Mouse (Mus musculus): Measurements from ENCODE around the gene Gpr108. TPM values are rescaled to one million over a fixed set of nuclear protein-coding genes. Genes with fewer than 3 reads are reported as not detected.

The Gpr108 gene
- total RNA-seq, 4 experiments from 2014 or later: 24.3 to 28.1 (median 26.3) TPM

GRCm38 (mm10) chr17:57246663-57247392 is 1.4 kb downstream of the Gpr108 start:
- no peak for DNase-seq (ENCODE audit: low spot score in 2 of 2)

GRCm38 (mm10) chr17:57245311-57245929 is 2.8 kb downstream of the Gpr108 start:
- no peak for DNase-seq (ENCODE audit: low spot score in 2 of 2)

DNA sequence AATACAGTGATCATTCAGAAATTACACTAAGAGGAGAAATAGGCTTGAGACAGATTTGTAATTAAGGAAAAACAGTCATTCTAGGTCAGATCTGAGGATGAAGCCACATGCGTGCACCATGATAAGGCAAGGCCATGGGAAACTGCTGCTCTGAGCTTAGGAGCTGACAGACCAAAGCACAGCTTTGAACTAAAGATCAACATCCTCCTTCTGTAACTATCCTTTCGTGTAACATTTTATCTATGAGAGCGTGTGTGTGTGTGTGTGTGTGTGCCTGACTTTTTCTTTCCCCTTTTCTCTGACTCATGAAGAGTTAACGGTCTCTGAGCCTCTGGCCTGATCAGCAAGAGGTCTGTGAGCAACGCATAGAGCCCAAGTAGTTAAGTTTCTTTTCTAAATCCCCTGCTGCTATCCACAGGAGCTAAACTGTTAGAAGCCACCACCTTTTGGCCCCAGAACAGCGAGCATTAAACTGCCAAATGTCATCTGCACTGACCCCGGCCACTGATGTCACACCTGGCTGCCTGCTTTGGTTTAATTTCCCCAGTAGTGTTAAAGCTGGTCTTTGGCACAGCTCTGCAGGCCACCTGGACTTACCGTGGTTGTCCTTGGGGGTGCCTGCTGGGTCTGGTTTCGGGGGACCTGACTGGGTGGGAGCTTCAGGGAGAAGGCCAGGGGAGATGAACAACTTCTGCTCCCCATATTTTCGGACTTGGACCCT is 4.4 kb downstream of the Gpr108 start:
- DNase-seq (ENCODE audit: low spot score in 2 of 2): no peak

DNA sequence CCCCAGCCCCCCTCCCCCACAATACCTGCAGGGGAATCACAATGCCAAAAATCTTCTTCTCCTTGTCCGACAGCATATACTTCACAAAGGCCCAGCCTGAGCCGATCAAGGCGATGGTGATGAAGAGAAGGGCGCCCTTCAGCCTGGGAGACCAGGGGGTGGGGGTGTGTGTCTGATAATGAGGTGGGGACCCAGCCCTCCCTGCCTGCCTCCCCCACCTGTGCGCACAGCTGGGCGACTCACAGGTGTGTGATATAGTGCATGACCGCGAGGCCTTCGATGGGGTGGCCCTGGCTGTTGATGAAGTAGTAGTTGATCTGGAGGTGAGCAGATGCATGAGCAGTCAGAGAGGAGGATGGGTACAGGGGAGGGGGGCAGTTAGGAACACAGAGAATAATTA is 11.1 kb downstream of the Gpr108 start:
- DNase-seq (ENCODE audit: low spot score in 2 of 2): no peak

DNA sequence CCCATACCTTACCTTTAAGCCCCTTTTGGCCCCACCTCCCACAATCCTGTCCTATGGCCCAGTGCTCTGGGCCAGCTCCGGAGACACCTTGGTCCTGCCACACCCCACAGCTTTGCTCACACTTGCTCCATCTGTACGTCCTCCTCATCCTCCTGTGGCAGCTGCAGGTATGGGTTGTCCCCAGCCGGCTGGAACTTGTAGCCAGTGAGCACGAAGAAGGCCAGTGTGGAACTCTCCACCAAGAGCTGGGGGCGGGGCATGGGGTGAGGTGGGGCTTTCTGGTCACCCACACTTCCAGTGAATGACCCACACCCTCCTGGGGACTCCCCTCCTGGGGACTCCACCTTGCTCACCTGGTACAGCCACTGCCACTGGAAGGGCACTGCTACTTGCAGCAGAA is 12.4 kb downstream of the Gpr108 start:
- no peak for DNase-seq (ENCODE audit: low spot score in 2 of 2)

DNA sequence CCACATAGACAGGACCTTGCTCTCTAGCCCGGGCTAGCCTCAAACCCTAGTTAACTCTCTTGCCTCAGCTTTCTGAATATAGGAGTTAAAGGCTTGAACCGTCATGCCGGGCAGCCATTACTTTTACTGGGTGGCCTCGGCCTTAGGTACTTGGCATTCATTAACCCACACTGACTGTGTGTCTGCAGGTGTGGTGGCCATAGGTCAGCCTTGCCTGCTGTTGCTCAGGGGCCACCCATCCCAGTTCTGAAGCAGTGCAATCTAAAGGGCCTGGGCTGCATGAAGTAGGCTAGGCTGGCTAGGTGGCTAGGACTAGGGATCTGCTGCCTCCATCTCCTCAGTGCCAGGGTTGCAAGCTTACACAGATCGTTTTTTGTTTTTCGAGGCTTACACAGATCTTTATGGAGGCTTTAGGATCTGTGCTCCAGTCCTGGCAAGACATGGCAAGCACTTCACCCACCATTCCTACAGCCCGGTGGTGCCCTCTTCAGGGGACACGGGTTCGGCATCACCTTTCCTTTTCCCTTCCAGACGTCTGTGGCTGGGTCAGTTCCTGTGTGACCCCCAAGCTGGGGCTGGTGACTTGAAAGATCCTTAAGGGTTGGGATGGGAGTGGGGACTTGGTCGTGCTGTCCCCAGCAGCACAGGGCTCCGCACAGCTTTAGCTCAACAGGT is 13.9 kb downstream of the Gpr108 start:
- no peak for DNase-seq (ENCODE audit: low spot score in 2 of 2)

GRCm38 (mm10) chr17:57233038-57233437 is 15.2 kb downstream of the Gpr108 start:
- DNase-seq (ENCODE audit: low spot score in 2 of 2): no peak

GRCm38 (mm10) chr17:57232200-57232599 is 16.0 kb downstream of the Gpr108 start:
- DNase-seq (ENCODE audit: low spot score in 2 of 2): no peak

DNA sequence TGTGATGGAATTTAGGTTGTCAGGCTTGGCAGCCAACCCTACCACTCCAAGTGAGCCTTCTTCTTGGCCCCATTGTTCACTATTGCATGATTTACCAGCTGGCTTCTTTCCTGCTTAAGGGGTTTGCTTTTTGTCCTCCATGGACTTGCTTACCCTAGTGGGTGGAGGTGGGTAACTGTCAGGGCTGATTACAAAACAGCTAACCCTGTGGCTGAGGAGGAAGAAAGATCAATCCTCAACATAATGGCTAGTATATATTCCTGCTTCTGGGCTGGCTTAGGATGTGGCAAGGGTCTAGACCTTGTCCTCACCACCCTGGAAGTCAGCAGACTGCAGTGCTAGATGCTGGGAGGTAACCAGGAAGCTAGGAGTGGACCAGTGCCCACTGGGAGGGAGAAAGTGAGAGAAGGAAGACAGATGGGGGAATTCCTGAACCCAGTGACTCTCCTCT is 16.9 kb downstream of the Gpr108 start:
- no peak for DNase-seq (ENCODE audit: low spot score in 2 of 2)

- DNase-seq (ENCODE audit: low spot score in 2 of 2): no peak
Measured at GRCm38 (mm10) chr17:57230728-57231125, 17.5 kb downstream of the Gpr108 start.

GRCm38 (mm10) chr17:57229851-57230727 is 18.2 kb downstream of the Gpr108 start:
- DNase-seq (ENCODE audit: low spot score in 2 of 2): no peak

DNA sequence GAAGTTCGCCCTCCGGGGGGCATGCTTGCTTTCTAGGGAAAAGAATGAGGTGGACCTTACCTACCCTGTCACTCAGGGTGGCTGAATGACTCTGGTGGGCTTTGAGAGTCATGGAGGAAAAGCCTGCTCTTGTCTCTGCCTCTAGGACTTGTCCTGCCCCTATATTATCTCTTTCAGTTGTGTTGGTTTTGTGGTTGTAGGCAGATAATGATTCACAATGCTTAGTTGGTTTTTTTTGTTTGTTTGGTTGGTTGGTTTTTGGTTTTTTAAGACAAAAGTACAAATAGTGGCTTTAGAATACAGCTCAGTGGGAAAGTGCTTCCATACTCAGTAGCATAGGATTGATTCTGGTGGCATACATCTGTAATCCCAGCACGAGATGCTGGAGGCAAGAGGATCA is 19.4 kb downstream of the Gpr108 start:
- DNase-seq (ENCODE audit: low spot score in 2 of 2): no peak

GRCm38 (mm10) chr17:57228014-57228413 is 20.2 kb downstream of the Gpr108 start, which contains the start of gene C3:
TSS of gene C3 (minus strand) at chr17:57228136.
- DNase-seq (ENCODE audit: low spot score in 2 of 2): no peak

- DNase-seq (ENCODE audit: low spot score in 2 of 2): no peak
Measured at GRCm38 (mm10) chr17:57227468-57227867, 20.8 kb downstream of the Gpr108 start.

GRCm38 (mm10) chr17:57223313-57223712 is 24.9 kb downstream of the Gpr108 start:
- no peak for DNase-seq (ENCODE audit: low spot score in 2 of 2)

GRCm38 (mm10) chr17:57221911-57222310 is 26.3 kb downstream of the Gpr108 start:
- no peak for DNase-seq (ENCODE audit: low spot score in 2 of 2)

- no peak for DNase-seq (ENCODE audit: low spot score in 2 of 2)
Measured at GRCm38 (mm10) chr17:57219884-57220207, 28.4 kb downstream of the Gpr108 start.

GRCm38 (mm10) chr17:57219167-57219883 is 28.9 kb downstream of the Gpr108 start:
- DNase-seq (ENCODE audit: low spot score in 2 of 2): peak; percentile 59 to 63

DNA sequence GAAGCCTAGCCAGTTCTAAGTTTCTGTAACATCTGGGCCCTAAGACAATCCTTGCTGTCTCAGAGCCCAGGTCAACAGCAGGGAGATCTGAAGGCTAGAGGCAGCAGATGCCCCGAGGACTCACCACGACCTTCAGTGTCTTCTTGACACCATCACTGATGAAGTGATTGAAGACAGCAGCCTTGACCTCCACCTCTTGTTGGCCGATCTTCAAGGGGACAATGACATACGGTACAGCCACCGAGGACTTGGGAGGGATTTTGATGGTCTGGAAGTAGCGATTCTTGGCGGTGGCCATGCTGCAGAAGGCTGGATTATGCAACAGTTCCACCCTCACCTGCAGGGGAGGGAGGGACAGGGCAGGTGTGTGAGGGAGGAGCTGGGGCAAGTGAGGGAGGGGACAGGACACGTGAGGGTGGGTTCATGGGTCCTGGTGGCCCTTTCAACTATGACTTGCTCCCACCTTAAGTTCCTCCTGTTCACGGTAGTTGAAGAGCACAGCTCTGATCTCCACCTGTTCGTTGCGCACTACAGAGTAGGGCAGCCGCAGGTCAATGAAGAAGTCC is 29.8 kb downstream of the Gpr108 start:
- no peak for DNase-seq (ENCODE audit: low spot score in 2 of 2)
